Mouse (Mus musculus): ENCODE measurements at regions not wholly inside any gene's neighbourhood (a gene's known extent, or its start where the extent isn't known, plus 50 kb on each side); places are given as distances from the start of the nearest gene placed in this dataset.

GRCm38 (mm10) chr13:107888571-107889451 is 155.4 kb upstream of the Smim15 start:
- Histone ChIP-seq H3K36me3 (ENCODE audit: control insufficient read depth, insufficient read depth, low read length) (no peaks in the 10 kb centered on the region), H3K9me3 (ENCODE audit: control insufficient read depth, low read length) (no peaks in the 10 kb centered on the region), H3K27me3 (ENCODE audit: control insufficient read depth, insufficient read depth, low read length) (no peaks in the 10 kb centered on the region), H3K4me1 (ENCODE audit: control insufficient read depth, insufficient read depth, low read length) (peaks cover 26% of the 10 kb centered on the region), H3K27ac (ENCODE audit: low read depth, low read length) (peak overlapping the region; percentile 76), H3K4me2 (replicated peaks; ENCODE audit: low read depth, low read length) (peak overlapping the region; percentile 81), H3K9ac (ENCODE audit: low read depth, low read length) (peak overlapping the region; percentile 97), H3K4me3 (ENCODE audit: low read length) (peak overlapping the region; percentile 94)
- under 1% methylated on average over 82 of the region's 127 CpGs for WGBS
- 0 out of 2 replicates have a peak, but pooled peaks have one; percentile 0 for ATAC-seq (ENCODE audit: low FRiP score, low TSS enrichment)

GRCm38 (mm10) chr13:107888231-107888555 is 156.1 kb upstream of the Smim15 start:
- under 1% methylated on average over 9 of the region's 9 CpGs for WGBS
- Histone ChIP-seq H3K4me1 (ENCODE audit: control insufficient read depth, insufficient read depth, low read length) (peaks cover 26% of the 10 kb centered on the region), H3K9ac (ENCODE audit: low read depth, low read length) (peak overlapping the region; percentile 97), H3K27me3 (ENCODE audit: control insufficient read depth, insufficient read depth, low read length) (no peaks in the 10 kb centered on the region), H3K4me3 (ENCODE audit: low read length) (peak overlapping the region; percentile 94), H3K9me3 (ENCODE audit: control insufficient read depth, low read length) (no peaks in the 10 kb centered on the region), H3K4me2 (replicated peaks; ENCODE audit: low read depth, low read length) (peak overlapping the region; percentile 81), H3K36me3 (ENCODE audit: control insufficient read depth, insufficient read depth, low read length) (no peaks in the 10 kb centered on the region), H3K27ac (ENCODE audit: low read depth, low read length) (peak overlapping the region; percentile 76)
- ATAC-seq (ENCODE audit: low FRiP score, low TSS enrichment): no peak

GRCm38 (mm10) chr13:107887366-107888230 is 156.6 kb upstream of the Smim15 start:
- WGBS: 0% methylated on average over 16 of the region's 16 CpGs
- ATAC-seq (ENCODE audit: low FRiP score, low TSS enrichment): no peak
- Histone ChIP-seq H3K4me3 (ENCODE audit: low read length) (peak overlapping the region; percentile 94), H3K27me3 (ENCODE audit: control insufficient read depth, insufficient read depth, low read length) (no peaks in the 10 kb centered on the region), H3K36me3 (ENCODE audit: control insufficient read depth, insufficient read depth, low read length) (no peaks in the 10 kb centered on the region), H3K27ac (ENCODE audit: low read depth, low read length) (peak overlapping the region; percentile 76), H3K9ac (ENCODE audit: low read depth, low read length) (peak overlapping the region; percentile 97), H3K9me3 (ENCODE audit: control insufficient read depth, low read length) (no peaks in the 10 kb centered on the region), H3K4me2 (replicated peaks; ENCODE audit: low read depth, low read length) (peak overlapping the region; percentile 81), H3K4me1 (ENCODE audit: control insufficient read depth, insufficient read depth, low read length) (peaks cover 25% of the 10 kb centered on the region)

GRCm38 (mm10) chr13:107884836-107885235 is 159.4 kb upstream of the Smim15 start:
- ATAC-seq (ENCODE audit: low FRiP score, low TSS enrichment): no peak
- H3K27me3 ChIP-seq (ENCODE audit: control insufficient read depth, insufficient read depth, low read length): no peaks in the 10 kb centered on the region
- WGBS: 81% methylated on average over 3 of the region's 3 CpGs

GRCm38 (mm10) chr13:107882337-107882736 is 161.9 kb upstream of the Smim15 start:
- Histone ChIP-seq H3K4me2 (replicated peaks; ENCODE audit: low read depth, low read length) (no peak overlapping the region), H3K9ac (ENCODE audit: low read depth, low read length) (no peak overlapping the region), H3K9me3 (ENCODE audit: control insufficient read depth, low read length) (no peaks in the 10 kb centered on the region; the same call in 1 of the 2 replicates), H3K27me3 (ENCODE audit: control insufficient read depth, insufficient read depth, low read length) (no peaks in the 10 kb centered on the region), H3K4me3 (ENCODE audit: low read length) (no peak overlapping the region), H3K4me1 (ENCODE audit: control insufficient read depth, insufficient read depth, low read length) (peaks cover 22% of the 10 kb centered on the region), H3K36me3 (ENCODE audit: control insufficient read depth, insufficient read depth, low read length) (no peaks in the 10 kb centered on the region), H3K27ac (ENCODE audit: low read depth, low read length) (no peak overlapping the region)
- no peak for ATAC-seq (ENCODE audit: low FRiP score, low TSS enrichment)
- WGBS: 63% methylated on average over 5 of the region's 5 CpGs

More at GRCm38 (mm10) chr13:107884836-107885235, 159.4 kb upstream of the Smim15 start:
- Histone ChIP-seq H3K9me3 (ENCODE audit: control insufficient read depth, low read length) (no peaks in the 10 kb centered on the region; the same call in 1 of the 2 replicates), H3K4me2 (replicated peaks; ENCODE audit: low read depth, low read length) (no peak overlapping the region), H3K4me3 (ENCODE audit: low read length) (no peak overlapping the region), H3K36me3 (ENCODE audit: control insufficient read depth, insufficient read depth, low read length) (no peaks in the 10 kb centered on the region), H3K27ac (ENCODE audit: low read depth, low read length) (no peak overlapping the region), H3K4me1 (ENCODE audit: control insufficient read depth, insufficient read depth, low read length) (peaks cover 22% of the 10 kb centered on the region), H3K9ac (ENCODE audit: low read depth, low read length) (no peak overlapping the region)

- Histone ChIP-seq H3K9me3 (ENCODE audit: control insufficient read depth, low read length) (no peaks in the 10 kb centered on the region; the same call in 1 of the 2 replicates), H3K36me3 (ENCODE audit: control insufficient read depth, insufficient read depth, low read length) (no peaks in the 10 kb centered on the region), H3K27ac (ENCODE audit: low read depth, low read length) (no peak overlapping the region), H3K27me3 (ENCODE audit: control insufficient read depth, insufficient read depth, low read length) (no peaks in the 10 kb centered on the region), H3K4me2 (replicated peaks; ENCODE audit: low read depth, low read length) (no peak overlapping the region), H3K4me3 (ENCODE audit: low read length) (no peak overlapping the region), H3K4me1 (ENCODE audit: control insufficient read depth, insufficient read depth, low read length) (peaks cover 13% of the 10 kb centered on the region), H3K9ac (ENCODE audit: low read depth, low read length) (no peak overlapping the region)
- no peak for ATAC-seq (ENCODE audit: low FRiP score, low TSS enrichment)
- 99% methylated on average over 2 of the region's 2 CpGs for WGBS
These were observed 163.7 kb upstream of the Smim15 start for GRCm38 (mm10) chr13:107880551-107880950.

- Histone ChIP-seq H3K9me3 (ENCODE audit: control insufficient read depth, low read length) (no peaks in the 10 kb centered on the region; the same call in 1 of the 2 replicates), H3K9ac (ENCODE audit: low read depth, low read length) (no peak overlapping the region), H3K4me1 (ENCODE audit: control insufficient read depth, insufficient read depth, low read length) (peaks cover 11% of the 10 kb centered on the region), H3K36me3 (ENCODE audit: control insufficient read depth, insufficient read depth, low read length) (no peaks in the 10 kb centered on the region), H3K4me3 (ENCODE audit: low read length) (no peak overlapping the region), H3K27ac (ENCODE audit: low read depth, low read length) (no peak overlapping the region), H3K4me2 (replicated peaks; ENCODE audit: low read depth, low read length) (no peak overlapping the region), H3K27me3 (ENCODE audit: control insufficient read depth, insufficient read depth, low read length) (no peaks in the 10 kb centered on the region)
- ATAC-seq (ENCODE audit: low FRiP score, low TSS enrichment): no peak
- WGBS: 65% methylated on average over 6 of the region's 8 CpGs
These were observed 164.7 kb upstream of the Smim15 start for GRCm38 (mm10) chr13:107879535-107879934.

- Histone ChIP-seq H3K4me3 (ENCODE audit: low read length) (no peak overlapping the region), H3K27ac (ENCODE audit: low read depth, low read length) (no peak overlapping the region), H3K36me3 (ENCODE audit: control insufficient read depth, insufficient read depth, low read length) (no peaks in the 10 kb centered on the region), H3K4me1 (ENCODE audit: control insufficient read depth, insufficient read depth, low read length) (0 out of 2 replicates have a peak, but pooled peaks cover 6% of the 10 kb centered on the region), H3K4me2 (replicated peaks; ENCODE audit: low read depth, low read length) (no peak overlapping the region), H3K27me3 (ENCODE audit: control insufficient read depth, insufficient read depth, low read length) (no peaks in the 10 kb centered on the region), H3K9me3 (ENCODE audit: control insufficient read depth, low read length) (no peaks in the 10 kb centered on the region; the same call in 1 of the 2 replicates), H3K9ac (ENCODE audit: low read depth, low read length) (no peak overlapping the region)
- 84% methylated on average over 3 of the region's 3 CpGs for WGBS
- ATAC-seq (ENCODE audit: low FRiP score, low TSS enrichment): no peak
These were observed 165.3 kb upstream of the Smim15 start for GRCm38 (mm10) chr13:107878980-107879379.
